Mouse (Mus musculus) adrenal gland, postnatal 4 days (tissue): ENCODE results near the gene Dab2. TPM values are rescaled to one million over a fixed set of nuclear protein-coding genes. Genes with fewer than 3 reads are reported as not detected.

Source experiments
- DNase-seq, 2 experiments: peaks; one replicate each; pipeline ENCODE4 v3.0.0; 2021 to 2022; ENCODE audit warnings: low spot score in 2 of 2, mixed read lengths in 2 of 2
- total RNA-seq, 2 experiments: library from RNA; stranded (reverse); gene quantifications; 2 replicates each; pipeline ENCODE4 v1.2.3; 2021

Dab2 gene
- total RNA-seq, 2 experiments from 2014 or later, result 462 to 492 TPM

GRCm38 (mm10) chr15:6461381-6461780, 161.8 kb downstream of the Dab2 start:
- no peak for DNase-seq

- no peak for DNase-seq
Measured at GRCm38 (mm10) chr15:6463361-6463923, 163.9 kb downstream of the Dab2 start.

- no peak for DNase-seq
Measured at GRCm38 (mm10) chr15:6466995-6467394, 167.4 kb downstream of the Dab2 start.

GRCm38 (mm10) chr15:6468845-6469244, 169.3 kb downstream of the Dab2 start:
- no peak for DNase-seq

- DNase-seq, result no peak
Measured at GRCm38 (mm10) chr15:6469384-6469783, 169.8 kb downstream of the Dab2 start.

GRCm38 (mm10) chr15:6483561-6483960, 184.0 kb downstream of the Dab2 start:
- no peak for DNase-seq

Other genes starting within 250 kb of the Dab2 start
- 1 to 10 TPM in 1 of 2 experiments, not detected in 1; 1.0 TPM for gene C9, start 145.5 kb downstream of the Dab2 start, total RNA-seq
- 10 to 100 TPM; 27.7 to 28.9 TPM for gene Fyb, start 223.1 kb downstream of the Dab2 start, total RNA-seq